Mouse (Mus musculus) c-Kit-positive CD71-positive TER-119-positive erythroid progenitor cells, embryonic 14.5 days (primary cell): ENCODE results near the gene Olfr177.

Experiments used
- DNase-seq: peaks from one replicate; pipeline ENCODE4 v3.0.0-alpha.2; 2013; ENCODE audit warnings: low spot score

Olfr177 gene

GRCm38 (mm10) chr16:58874668-58875067, at the start of gene Olfr177:
Gene Olfr177, minus strand, starts transcription at chr16:58874768.
- no peak for DNase-seq

- no peak for DNase-seq
Observed at GRCm38 (mm10) chr16:58891963-58892362, 17.4 kb upstream of the Olfr177 start, which contains the start of gene Olfr178. Gene Olfr178, minus strand, starts transcription at chr16:58892063.

DNA sequence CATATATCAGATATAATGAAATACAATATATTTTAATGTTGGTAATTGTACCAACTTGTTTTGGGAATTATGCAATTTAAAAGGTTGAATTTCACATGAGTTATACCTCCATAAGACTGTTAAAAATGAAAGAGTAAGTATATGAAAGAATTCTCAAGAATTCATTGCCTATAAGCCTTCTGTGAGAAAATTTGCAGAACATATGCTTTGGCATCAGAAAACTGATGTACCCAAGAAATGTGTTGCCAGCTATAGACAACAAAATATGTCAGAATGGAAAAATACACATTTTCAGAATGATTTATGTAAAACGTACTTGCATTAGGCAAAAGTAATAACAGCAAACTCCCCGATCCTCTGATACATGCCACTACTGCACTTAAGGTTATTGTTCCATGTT, 9.8 kb upstream of the Olfr177 start:
- no peak for DNase-seq

DNA sequence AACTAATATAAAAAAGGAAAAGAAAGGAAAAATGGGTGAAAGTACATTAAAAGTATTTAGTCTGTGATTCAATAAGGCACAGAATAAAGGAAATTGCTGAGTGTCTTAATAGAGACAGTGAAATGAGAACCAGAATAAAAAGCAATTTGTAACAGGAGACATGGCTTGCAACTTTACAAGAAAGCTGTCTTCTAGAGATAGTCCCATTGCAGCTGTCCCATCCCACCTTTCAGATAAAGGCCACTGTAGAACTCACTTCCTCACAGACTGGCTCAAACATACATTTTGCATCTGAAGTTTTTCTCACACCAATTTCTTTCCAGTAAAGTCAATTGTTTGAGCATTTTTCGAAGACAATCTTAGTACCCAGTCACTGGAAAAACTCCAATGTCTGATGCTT, 13.1 kb downstream of the Olfr177 start:
- no peak for DNase-seq

DNA sequence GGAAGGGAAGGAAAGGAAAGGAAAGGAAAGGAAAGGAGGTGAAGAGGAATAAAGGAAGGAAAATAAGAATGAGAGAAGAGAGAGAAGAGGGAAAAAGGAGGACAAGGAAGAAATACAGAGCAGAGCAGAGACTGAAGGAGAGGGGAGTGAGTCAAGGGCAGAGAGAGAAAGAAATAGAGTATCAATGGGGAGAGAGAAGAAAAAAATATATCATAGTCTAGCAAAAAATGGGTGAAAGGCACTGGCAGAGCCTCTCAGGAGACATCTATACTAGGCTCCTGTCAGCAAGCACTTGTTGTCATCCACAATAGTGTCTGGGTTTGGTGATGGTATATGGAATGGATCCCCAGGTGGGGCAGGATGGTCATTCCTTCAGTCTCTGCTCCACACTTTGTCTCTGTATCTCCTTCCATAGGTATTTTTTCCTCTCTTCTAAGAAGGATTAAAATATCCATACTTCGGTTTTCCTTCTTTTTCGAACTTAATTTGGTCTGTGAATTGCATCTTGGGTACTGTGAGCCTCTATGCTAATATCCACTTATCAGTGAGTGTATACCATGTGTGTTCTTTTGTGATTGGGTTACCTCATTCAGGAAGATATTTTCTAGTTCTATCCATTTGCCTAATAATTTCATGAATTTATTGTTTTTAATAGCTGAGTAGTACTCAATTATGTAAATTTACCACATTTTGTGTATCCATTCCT, 14.4 kb downstream of the Olfr177 start:
- no peak for DNase-seq

- DNase-seq = no peak
Observed at GRCm38 (mm10) chr16:58826732-58827319, 47.7 kb downstream of the Olfr177 start, which contains the start of gene Olfr175-ps1. Gene Olfr175-ps1, minus strand, starts transcription at chr16:58826782.
